Mouse (Mus musculus) adrenal gland, adult (tissue): Measurements from ENCODE around the gene Adam19.

Source experiments
- DNase-seq, 2 experiments: peaks; one replicate each; pipeline ENCODE4 v3.0.0; 2022 to 2023; ENCODE audit warnings: low spot score in 1 of 2; ENCODE audit not compliant: inconsistent age in 2 of 2

The Adam19 gene

DNA sequence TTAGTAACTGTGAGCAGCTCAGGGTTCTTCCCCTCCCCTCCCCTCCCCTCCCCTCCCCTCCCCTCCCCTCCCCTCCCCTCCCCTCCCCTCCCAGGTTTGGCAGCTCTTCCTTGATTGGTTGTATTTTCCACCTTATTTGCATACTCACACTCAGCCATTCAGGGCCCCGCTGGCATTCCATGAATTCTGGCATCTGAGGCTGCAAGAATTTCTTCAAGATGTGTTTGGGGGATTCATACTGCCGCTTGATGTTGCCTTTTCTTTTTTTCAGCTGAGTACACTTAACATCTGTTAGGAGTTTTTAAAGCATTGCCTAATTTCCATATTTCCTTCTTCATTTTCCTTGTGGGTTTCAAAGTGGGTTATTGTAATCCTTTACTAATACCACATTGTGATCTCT is 132.5 kb downstream of the Adam19 start:
- DNase-seq = no peak

- DNase-seq = no peak
These were observed 138.4 kb downstream of the Adam19 start for GRCm38 (mm10) chr11:46194175-46194574.
